Mouse (Mus musculus): ENCODE data around the gene Jarid2. TPM values are rescaled to one million over a fixed set of nuclear protein-coding genes. Genes with fewer than 3 reads are reported as not detected.

Jarid2 gene
- total RNA-seq, 2 experiments from 2014 or later, result 31.0 to 58.5 TPM

DNA sequence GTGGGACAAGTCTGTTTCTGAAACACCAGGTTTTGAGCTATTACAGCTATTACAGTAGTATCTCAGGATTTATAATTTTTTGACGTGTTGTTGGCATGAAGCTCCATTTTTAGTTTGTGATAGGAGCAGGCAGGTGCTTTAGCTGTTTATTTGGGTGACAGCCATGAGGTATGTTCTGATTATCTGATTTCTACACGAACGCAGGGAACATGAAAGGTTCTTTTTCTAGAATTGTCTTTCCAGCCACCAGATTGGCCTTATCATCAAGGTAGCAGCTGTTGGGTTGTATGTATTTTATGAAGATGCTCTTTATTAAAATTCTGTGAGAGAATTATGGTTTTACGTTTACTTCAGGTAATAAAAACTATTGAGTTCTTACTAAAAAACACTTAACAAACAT is 45.1 kb downstream of the Jarid2 start:
- ATAC-seq (replicated peaks; ENCODE audit: poor library complexity, severe bottlenecking), result no peak

DNA sequence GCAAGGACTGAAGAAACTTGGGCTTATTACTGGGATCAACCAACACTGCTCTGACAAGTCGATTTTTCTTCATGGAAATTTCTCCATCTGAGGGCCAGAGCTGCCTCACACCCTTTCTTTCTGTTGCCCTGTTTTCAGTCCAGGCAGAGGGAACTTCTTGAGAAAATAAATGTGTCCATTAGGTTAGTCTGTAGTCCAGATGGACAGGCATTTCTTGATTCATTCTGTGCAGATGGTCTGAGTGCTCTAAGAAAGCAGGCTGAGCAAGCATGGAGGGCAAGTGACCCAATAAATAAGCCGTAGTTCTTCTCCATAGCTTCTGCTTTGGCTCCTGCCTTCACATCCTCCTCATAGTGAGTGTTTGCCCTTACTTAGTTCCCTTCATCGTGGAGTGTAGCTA is 46.1 kb downstream of the Jarid2 start:
- ATAC-seq (replicated peaks; ENCODE audit: poor library complexity, severe bottlenecking), result no peak

DNA sequence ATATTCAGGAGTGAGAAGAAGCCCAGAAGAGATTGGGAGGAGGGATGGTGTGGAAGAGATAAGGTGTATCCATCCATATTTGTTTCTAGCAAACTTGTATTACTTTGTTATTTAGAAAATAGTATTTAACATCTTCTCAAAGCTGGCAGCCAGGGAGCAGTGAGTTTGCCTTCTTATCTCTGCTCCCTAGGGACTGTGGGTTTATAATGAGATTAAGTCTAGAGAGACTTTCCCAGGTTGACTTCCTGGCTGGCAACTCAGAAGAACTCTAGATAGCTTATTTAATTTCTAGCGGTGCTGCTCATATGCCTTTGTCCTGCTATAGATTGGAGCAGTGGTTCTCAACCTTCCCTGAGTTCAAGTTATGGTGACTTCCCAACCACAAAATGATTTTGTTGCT is 51.2 kb downstream of the Jarid2 start:
- no peak for ATAC-seq (replicated peaks; ENCODE audit: poor library complexity, severe bottlenecking)

DNA sequence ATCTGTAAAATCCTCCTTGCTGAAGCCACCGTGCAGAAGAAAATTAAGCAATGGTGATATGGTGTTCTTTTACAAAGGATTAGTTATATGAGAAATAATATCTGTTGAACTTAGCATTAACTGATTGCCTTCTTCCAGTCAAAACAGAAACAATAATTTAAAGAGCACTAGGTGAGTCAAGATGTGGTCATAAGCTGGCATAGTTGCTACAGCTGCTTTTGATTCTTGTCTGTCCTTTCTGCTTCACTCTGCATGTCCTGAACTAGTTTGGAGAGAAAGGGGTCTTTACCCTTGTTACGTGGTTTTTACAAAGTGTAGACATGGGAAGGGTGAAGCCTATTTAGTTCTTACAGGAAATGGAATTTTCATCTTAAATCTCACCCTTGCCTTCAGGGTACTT is 51.9 kb downstream of the Jarid2 start:
- ATAC-seq (replicated peaks; ENCODE audit: poor library complexity, severe bottlenecking), result no peak

DNA sequence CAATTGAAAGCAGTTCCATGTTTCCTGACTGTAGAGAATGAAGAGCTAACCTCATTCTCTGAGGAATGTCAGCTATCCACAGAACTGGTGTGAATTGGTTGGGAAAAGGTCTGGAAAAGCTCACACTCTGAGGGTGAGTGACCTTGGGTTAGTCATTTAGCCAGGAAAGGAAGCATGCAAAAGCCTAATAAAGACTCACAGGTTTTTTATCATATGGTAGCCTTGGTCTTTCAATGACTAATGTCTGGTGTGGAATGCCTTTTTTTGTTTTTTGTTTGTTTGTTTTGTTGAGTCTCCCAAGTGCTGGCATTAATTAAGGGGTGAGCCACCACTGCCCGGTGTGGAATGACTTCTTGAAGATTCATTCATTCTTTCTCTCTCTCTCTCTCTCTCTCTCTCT is 55.3 kb downstream of the Jarid2 start:
- no peak for ATAC-seq (replicated peaks; ENCODE audit: poor library complexity, severe bottlenecking)

DNA sequence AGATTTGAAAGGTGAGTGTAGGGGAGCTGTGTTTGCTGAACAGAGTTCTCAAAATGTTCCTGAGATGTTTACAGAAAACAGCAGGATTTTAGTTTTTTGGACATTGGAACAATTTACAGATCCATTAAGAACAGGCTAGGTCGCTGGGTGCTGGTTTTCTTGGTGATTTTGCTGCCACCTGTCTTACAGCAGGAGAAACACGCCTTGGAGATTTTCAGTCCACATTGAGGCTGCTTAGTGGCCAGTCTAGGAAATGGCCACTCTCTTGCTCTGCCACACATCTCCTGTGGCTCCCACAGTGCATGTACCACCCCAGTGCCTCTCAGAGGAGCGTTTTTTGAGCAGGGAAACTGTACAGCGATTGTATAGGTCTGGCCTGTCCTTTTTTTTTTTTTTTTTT is 57.0 kb downstream of the Jarid2 start:
- peak; percentile 55; the same call in 1 of the 2 replicates for ATAC-seq (replicated peaks; ENCODE audit: poor library complexity, severe bottlenecking)

DNA sequence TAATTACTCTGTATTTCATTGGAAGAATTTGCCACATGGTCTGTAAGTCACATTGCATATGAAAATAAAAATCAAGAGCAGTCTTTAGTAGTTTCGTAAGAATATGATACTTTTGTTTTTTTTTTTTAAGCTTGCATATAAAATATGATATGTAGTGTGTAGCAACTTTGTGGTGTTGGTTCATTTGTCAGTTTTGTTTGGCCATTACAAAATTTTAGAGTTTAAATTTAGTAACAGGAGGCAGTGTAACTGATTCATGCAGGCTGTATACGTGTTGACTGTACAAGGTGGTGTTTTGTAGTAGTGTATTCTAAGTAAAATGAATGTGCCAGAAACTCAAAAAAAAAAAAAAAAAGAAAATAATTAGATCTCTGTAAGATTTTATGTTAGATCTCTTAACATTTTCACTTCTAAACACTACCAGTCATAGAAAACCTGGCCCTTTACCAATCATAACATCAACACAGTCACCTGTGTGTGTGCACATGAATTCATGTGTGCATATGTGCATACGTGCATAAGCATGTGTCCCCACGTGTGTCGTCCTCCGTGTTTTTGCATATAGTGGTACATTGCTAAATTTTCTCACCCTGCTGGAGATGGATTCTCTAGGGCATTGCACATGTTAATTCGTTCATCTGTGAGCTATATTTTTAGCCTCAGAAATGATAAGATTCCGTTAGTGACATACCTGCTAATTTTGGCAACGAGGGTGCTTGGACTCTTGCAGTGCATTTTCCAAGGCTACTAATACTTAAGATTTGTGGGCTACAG is 59.3 kb downstream of the Jarid2 start:
- ATAC-seq (replicated peaks; ENCODE audit: poor library complexity, severe bottlenecking), result peak; percentile 52

DNA sequence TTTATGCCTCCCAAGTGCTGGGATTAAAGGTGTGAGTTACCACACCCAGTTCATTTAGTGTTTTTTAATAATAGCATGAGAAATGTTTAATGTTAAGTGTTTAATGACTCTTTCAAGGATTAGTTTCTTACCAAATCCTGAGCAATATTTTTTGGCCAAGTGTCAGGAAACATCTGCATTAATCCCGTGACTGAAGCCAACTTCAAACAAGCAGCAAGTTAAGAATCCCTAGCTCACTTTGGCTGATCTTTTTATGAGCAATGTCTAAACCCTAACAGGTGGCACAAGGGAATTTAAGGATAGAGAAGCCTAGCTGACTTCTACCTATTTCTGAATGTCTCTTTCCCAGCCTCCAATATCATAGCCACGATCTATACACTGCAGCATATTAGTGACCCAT is 60.7 kb downstream of the Jarid2 start:
- no peak for ATAC-seq (replicated peaks; ENCODE audit: poor library complexity, severe bottlenecking)

DNA sequence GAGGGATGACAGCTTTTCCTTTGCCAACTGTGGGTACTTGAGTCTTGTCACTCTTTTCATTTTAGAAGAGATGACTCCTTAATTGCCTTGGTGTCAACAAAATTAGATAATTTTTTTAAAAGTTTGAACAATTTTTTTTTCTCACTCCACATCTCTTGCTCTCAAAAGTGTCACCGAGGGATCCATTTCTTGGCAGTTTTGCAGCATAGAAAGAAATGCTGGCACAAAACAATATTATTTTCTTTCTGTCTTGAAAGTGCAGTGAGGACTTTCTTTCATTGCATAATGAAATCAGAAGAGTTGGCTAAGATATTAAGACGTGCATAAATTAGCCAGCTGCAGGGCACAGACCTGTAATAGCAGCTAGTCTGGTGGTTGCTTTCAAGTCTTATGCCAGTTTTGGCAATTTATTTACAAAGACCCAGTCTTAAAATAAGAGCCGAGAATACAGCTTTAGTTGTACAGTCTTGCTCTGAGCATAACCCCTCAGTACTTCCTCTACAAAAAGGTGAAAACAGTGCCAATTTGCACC is 63.2 kb downstream of the Jarid2 start:
- no peak for ATAC-seq (replicated peaks; ENCODE audit: poor library complexity, severe bottlenecking)

DNA sequence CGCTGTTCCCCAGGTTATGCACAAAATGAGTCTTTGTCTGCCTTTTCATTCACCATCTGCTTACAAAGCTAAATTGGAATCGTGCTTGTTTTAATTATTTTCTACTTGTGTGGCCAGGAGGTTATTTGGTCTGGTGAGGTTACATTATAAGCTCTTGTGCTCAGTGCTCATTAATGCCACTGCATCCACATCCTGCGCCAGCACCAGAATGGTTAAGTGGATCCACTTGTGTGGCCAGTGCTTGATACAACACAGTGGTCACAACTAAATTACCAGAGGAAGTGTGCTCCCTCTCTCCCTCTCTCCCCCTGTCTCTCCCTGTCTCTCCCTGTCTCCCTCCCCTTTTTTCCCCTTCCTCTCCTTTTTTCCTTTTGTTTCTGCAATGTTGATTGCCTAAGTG is 66.6 kb downstream of the Jarid2 start:
- ATAC-seq (replicated peaks; ENCODE audit: poor library complexity, severe bottlenecking), result no peak

DNA sequence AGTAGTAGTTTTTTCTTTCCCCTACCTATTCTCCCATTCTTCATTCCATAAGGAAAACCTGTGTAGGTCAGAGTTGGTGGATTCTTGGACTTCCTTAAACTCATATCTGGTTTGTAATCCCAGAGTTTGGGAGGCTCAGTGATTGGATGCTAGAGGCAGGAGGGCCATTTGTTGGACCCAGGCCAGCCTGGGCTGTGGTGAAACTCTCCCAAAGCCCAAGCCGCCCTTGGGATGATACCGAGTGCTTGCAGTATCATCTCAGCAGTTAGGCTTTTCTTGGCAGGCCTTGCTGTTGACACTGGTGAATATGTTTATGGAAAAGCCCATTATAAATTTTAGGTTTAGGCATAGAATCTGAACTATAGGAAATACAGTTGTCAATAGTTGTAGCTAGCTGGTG is 67.5 kb downstream of the Jarid2 start:
- no peak for ATAC-seq (replicated peaks; ENCODE audit: poor library complexity, severe bottlenecking)

DNA sequence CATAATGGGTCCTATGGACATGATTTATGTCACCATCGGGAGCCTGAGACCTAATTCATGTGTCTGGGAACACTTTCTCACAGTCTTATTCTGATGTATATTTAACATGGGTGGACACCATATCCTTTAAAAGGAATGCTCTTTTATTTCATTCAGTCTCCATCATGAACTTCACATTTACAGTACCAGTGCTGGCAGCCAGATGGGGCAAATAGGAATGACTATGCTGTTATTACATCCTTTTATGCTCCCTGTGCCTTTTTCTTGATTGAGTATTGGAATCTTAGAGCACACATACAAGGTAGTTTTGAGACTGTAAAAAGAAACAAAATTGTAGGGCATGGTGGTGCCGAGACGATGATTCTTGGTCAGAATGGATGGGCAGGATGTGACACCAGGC is 69.0 kb downstream of the Jarid2 start:
- ATAC-seq (replicated peaks; ENCODE audit: poor library complexity, severe bottlenecking), result no peak

DNA sequence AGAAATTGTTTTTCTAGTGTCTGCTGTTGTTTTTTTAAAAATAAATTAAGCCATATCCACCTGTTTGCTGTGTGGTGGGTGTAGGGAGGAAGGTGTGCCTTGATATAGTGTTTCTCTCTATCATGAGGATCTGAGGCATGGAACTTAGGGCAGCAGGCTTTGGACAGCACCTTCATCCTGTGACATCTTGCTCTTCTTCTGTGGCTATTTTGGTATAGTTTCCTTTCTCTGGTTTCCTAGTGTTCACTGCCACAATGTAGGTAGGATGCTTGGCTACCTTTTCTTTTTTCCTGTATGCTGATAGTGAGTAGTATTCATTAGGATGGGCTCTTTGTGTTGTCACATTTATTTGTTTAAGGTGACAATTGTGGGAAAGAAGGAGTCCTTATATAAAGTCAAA is 69.9 kb downstream of the Jarid2 start:
- ATAC-seq (replicated peaks; ENCODE audit: poor library complexity, severe bottlenecking), result no peak

DNA sequence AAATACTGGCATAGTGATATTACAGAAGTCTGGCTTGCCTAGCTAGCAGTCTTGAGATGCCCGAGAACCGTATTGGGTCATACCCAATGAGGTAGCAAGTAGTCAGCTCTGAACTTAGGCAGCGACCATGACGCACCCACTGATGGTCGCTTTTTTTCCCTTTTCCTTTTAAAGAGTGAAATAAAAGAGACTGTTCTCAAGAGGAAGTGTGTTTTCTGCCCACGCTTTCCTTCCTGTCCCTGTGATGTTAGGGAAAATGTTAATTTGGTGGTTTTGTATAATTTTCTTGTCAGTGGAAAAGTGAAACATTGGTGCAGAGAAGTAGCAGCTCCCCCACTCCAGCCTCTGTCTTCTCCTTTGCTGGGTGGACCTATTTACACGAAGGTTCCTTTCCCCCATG is 70.8 kb downstream of the Jarid2 start:
- ATAC-seq (replicated peaks; ENCODE audit: poor library complexity, severe bottlenecking), result peak; percentile 91

DNA sequence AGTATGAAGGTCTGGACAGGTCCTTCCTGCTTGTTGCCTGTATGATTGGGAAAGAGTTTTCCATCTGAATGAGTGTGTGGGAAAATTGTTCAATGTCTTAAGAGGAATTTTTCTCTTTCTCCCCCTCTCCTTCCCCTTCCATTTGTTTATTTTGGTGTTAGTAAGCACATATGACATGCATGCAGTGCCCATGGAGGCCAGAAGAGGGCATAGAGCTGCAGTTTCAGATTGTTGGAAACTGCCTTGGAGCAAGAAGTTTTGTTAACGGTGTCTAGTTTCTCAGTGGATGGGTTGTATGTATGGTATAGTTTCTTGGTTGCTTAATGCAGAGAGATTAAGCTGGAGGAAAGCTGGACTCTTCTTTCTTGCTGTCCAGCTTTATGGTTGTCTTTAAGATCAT is 75.6 kb downstream of the Jarid2 start:
- peak; percentile 44 for ATAC-seq (replicated peaks; ENCODE audit: poor library complexity, severe bottlenecking)

DNA sequence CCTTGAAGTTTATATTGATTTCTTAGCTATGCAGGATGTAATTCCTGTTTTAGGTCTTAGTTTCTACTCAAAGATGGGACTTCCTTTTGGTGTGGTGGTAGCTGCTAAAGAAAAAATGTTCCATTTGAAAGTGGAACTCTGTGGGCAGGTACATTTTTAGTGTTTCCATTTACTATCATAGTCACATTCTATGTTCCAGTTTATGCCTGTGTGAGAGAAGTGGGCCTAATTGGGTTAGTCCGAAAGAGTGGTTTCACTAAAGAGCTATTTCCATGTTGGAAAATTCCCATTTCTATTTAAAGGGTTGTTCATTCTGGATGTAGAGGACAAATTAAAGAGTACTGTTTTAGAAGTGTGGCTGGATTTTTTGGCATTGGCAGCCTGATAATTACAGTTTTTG is 79.0 kb downstream of the Jarid2 start:
- ATAC-seq (replicated peaks; ENCODE audit: poor library complexity, severe bottlenecking), result no peak

DNA sequence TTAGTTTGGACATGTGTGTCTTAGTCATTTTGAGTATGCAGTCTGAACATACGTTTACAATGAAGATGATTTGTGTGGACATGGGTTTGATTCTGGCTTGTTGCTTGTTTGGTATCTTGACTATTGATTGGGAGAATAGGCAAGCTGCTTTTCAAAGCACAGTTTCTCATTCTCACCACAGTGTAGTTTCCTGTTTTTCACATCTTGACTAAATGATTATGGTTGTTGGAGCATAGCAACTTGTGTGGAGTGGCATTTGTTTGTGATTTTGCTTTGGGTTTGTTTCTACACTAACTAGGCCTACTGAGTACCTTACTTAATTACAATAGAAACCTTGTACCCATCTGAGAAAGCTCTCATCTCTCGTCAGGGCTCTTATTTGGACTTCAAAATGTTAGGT is 81.7 kb downstream of the Jarid2 start:
- ATAC-seq (replicated peaks; ENCODE audit: poor library complexity, severe bottlenecking), result no peak

DNA sequence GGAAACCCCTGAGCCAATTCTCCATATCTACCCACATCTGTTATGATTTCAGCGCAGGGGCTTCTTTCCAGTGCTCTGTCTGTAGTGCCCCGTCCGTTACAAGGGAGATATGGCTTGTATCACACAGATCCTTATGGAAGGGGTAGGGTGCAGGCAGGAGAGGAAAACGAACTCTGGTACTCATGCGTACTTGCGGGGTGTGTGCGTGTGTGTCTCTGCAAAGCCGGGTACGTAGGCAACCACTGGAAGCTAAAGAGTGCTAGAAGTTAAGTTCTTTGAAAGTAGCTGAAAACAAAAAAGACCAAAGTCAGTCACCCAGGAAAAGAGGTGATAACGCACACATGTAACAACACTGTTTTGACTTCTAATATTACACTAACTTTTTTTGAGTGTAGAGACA is 82.3 kb downstream of the Jarid2 start:
- ATAC-seq (replicated peaks; ENCODE audit: poor library complexity, severe bottlenecking), result no peak

DNA sequence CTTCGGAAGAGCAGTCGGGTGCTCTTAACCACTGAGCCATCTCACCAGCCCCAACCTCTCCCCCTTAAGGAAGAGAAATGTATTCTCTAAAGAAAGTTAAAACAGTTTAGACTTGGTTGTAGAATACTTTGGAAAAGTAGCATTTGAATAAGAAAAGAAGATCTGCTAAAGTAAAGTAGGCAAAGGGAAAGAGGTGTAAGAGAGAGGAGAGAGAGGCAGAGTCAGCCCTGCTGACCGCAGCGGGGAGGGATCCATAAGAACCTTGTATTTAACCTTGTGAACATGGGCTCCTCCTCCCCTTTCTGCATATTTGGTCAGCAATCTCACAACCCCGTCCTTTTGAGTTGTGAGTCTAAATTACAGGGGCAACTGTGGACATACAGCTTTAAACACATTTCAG is 83.1 kb downstream of the Jarid2 start:
- no peak for ATAC-seq (replicated peaks; ENCODE audit: poor library complexity, severe bottlenecking)

DNA sequence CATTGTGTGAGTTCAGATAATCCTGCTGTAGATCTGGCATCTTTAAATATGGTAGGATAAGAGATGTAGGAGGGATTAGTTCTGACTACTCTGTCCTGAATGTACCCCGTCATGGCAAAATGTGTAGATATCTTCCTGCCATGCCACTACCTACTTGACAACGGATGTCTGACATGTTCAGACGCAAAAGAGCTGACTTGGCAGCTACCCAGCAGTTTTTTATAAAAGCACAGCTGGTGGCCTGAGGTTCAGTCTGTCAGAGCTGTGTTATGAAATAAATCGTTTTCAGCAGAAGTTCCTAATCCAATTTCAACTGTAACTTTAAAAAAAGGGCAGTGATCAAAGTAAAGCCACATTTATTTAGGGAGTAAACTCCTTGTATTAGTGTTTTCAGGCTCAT is 90.1 kb downstream of the Jarid2 start:
- ATAC-seq (replicated peaks; ENCODE audit: poor library complexity, severe bottlenecking), result peak; percentile 89

DNA sequence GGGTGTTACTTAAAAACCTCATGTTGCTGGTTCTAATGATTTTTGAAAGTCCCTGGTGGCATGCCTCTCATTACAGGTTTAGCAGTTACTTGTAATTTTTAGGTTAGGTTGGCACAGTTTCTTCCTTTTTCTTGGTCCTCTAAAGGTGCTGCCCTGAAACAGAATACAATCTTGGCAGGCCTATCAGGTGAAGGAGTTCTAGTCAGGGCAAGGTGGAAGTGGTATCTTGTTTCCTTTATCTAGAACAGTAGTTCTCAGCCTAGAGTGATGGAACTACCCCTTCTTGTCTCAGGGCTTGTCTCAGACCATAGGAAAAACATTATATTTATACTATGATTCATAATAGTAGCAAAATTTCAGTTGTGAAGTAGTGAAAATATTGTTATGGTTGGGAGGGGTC is 93.3 kb downstream of the Jarid2 start:
- ATAC-seq (replicated peaks; ENCODE audit: poor library complexity, severe bottlenecking), result no peak

DNA sequence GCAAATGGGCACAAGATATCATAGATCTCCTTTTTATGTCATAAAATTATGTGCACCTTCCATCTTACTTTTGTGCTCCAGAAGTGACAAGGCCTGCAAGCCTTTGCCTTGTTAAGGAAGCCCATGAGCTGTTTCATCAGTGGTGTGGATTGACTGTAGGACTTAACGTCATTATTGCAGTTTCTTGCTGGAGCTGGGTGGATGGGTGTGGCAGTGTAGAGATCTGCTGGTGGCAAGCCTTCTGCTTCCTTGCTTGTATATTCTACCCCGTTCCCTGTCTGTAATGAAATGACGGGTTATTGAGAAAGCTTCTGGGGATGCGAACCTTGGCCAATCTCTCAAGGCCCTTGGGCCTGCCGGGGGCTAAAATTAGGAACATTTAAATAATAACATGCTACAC is 99.6 kb downstream of the Jarid2 start:
- no peak for ATAC-seq (replicated peaks; ENCODE audit: poor library complexity, severe bottlenecking)
